27 mouse cellular contexts compared by ENCODE assay signal in the genomic region with DNA sequence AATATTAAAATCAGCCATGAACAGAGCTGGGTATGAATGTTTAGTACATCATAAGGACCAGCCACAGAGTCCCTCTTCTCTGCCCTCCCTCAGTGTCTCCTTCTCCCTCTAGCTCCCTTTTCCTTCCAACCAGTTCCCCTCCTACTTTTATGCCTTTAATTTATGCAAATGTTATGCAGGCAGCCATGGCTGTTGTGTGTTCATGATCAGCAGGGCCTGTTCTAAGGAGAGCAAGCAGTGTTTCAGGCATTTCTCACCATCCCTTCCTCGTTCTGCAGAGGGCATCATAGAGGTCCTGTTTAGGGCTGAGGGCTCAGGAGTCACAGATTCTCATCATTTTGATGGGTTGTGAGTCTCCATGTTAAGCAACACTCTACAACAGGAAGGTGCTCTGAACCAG.
DNase-seq lines count a peak whose midpoint lies in the region; ATAC-seq and TF ChIP-seq lines count a peak whose summit lies in the region.
"Had no signal": no experiment of that assay in that cellular context is flagged by ENCODE, and none has a peak within 500 bp of the region (broad histone marks: within the 10 kb centered on the region; RNA-seq: fewer than 3 reads in every experiment).

No protein-coding gene starts in this region.

- in situ Hi-C loops in CH12.LX (cut with MboI; ENCODE audit: low pct_ligation_motif_present, low pct_unique_long_range_greater_than_20kb, low sequenced_read_pairs), result no loop called here

- H3K4me1 ChIP-seq in hindbrain, embryonic 11.5 days (replicated peaks; ENCODE audit: control insufficient read depth, insufficient read depth, low read length), result no peaks in the 10 kb centered on the region
- H3K4me1 ChIP-seq in hindbrain, embryonic 16.5 days (ENCODE audit: control insufficient read depth, insufficient read depth, low read depth, low read length), result no peaks in the 10 kb centered on the region
- H3K4me1 ChIP-seq in midbrain, embryonic 13.5 days (replicated peaks), result no peaks in the 10 kb centered on the region
- H3K4me1 ChIP-seq in midbrain, embryonic 15.5 days, result no peaks in the 10 kb centered on the region
- H3K4me1 ChIP-seq in CH12.LX (ENCODE audit: control insufficient read depth in 1 of 2, insufficient read depth in 2 of 2), result peaks cover 0 to 5% of the 10 kb centered on the region in 2 experiments; a peak in 2 of 4 replicates
- H3K4me1 ChIP-seq in forebrain, embryonic 16.5 days (replicated peaks; ENCODE audit: control insufficient read depth, insufficient read depth, low read length), result no peaks in the 10 kb centered on the region; the same call in 1 of the 2 replicates
- H3K4me1 ChIP-seq: lung, embryonic 15.5 days had no signal

- no peak overlapping the region for H3K4me2 ChIP-seq in hindbrain, embryonic 11.5 days (replicated peaks; ENCODE audit: low read depth, low read length)
- H3K4me2 ChIP-seq in hindbrain, embryonic 16.5 days (ENCODE audit: low read length), result no peak overlapping the region
- no peak overlapping the region for H3K4me2 ChIP-seq in midbrain, embryonic 13.5 days (replicated peaks)
- H3K4me2 ChIP-seq in midbrain, embryonic 15.5 days, result no peak overlapping the region
- H3K4me2 ChIP-seq in CH12.LX (ENCODE audit: insufficient read depth, low read depth, poor library complexity, severe bottlenecking), result no peak overlapping the region
- no peak overlapping the region for H3K4me2 ChIP-seq in forebrain, embryonic 16.5 days (ENCODE audit: low read length)
- H3K4me2 ChIP-seq: embryonic facial prominence, embryonic 13.5 days; heart, embryonic 11.5 days; limb, embryonic 13.5 days; liver, embryonic 11.5 days; lung, embryonic 15.5 days had no signal

- no peak for TF ChIP-seq CTCF in CH12.LX (conservative IDR thresholded peaks at IDR 0.05 in 1 of 2, IDR thresholded peaks at IDR 0.05 in 1 of 2; ENCODE audit: low read depth in 2 of 2, low read length in 2 of 2)

- TF ChIP-seq POLR2A in CH12.LX (IDR thresholded peaks at IDR 0.05; ENCODE audit: low read depth, low read length), result no peak

- H3K9me3 ChIP-seq in hindbrain, embryonic 11.5 days (ENCODE audit: control insufficient read depth, low read length), result no peaks in the 10 kb centered on the region
- H3K9me3 ChIP-seq in hindbrain, embryonic 16.5 days (ENCODE audit: control insufficient read depth, low read length), result peaks cover 3% of the 10 kb centered on the region; the same call in 1 of the 2 replicates
- no peaks in the 10 kb centered on the region for H3K9me3 ChIP-seq in midbrain, embryonic 13.5 days
- no peaks in the 10 kb centered on the region for H3K9me3 ChIP-seq in midbrain, embryonic 15.5 days
- H3K9me3 ChIP-seq in CH12.LX (replicated peaks; ENCODE audit: low read length), result no peaks in the 10 kb centered on the region
- H3K9me3 ChIP-seq in forebrain, embryonic 16.5 days (ENCODE audit: control insufficient read depth, low read length), result no peaks in the 10 kb centered on the region
- H3K9me3 ChIP-seq: lung, embryonic 15.5 days had no signal

- 52% methylated on average over 1 of the region's 1 CpGs for WGBS in hindbrain, embryonic 11.5 days
- WGBS in hindbrain, embryonic 16.5 days, result 45% methylated on average over 1 of the region's 1 CpGs
- WGBS in midbrain, embryonic 13.5 days, result 42% methylated on average over 1 of the region's 1 CpGs
- 50% methylated on average over 1 of the region's 1 CpGs for WGBS in midbrain, embryonic 15.5 days
- 38% methylated on average over 1 of the region's 1 CpGs for WGBS in forebrain, embryonic 16.5 days

- H3K79me2 ChIP-seq in CH12.LX (replicated peaks; ENCODE audit: control insufficient read depth, extremely low read depth, insufficient read depth, poor library complexity, severe bottlenecking), result no peaks in the 10 kb centered on the region

- no peak for DNase-seq in hindbrain, embryonic 11.5 days (ENCODE audit: low spot score)
- DNase-seq in CH12.LX (ENCODE audit: extremely low read depth), result peak; percentile 15
- no peak for DNase-seq in gastrocnemius, adult 8-10 months (ENCODE audit: low spot score in 2 of 2)
- DNase-seq: adrenal gland, postnatal 36 days; cerebellum, adult 18-20 months; cerebellum, postnatal 10 days; gastrocnemius, postnatal 36 days; heart, adult 18-20 months; heart, postnatal 36 days; kidney, adult 8-10 months; kidney, postnatal 4 days; right cerebral cortex, postnatal 4 days; thymus, adult 18-20 months; thymus, postnatal 36 days had no signal

- dilution Hi-C loops in CH12.LX (cut with MboI; ENCODE audit: extremely low pct_ligation_motif_present, extremely low pct_unique_long_range_greater_than_20kb, low sequenced_read_pairs), result no loop called here

- no peaks in the 10 kb centered on the region for H3K36me3 ChIP-seq in hindbrain, embryonic 11.5 days (ENCODE audit: control insufficient read depth, insufficient read depth, low read length)
- H3K36me3 ChIP-seq in hindbrain, embryonic 16.5 days (ENCODE audit: control insufficient read depth, insufficient read depth, low read length), result no peaks in the 10 kb centered on the region
- H3K36me3 ChIP-seq in midbrain, embryonic 13.5 days, result no peaks in the 10 kb centered on the region
- H3K36me3 ChIP-seq in midbrain, embryonic 15.5 days (replicated peaks), result no peaks in the 10 kb centered on the region
- no peaks in the 10 kb centered on the region for H3K36me3 ChIP-seq in CH12.LX (replicated peaks in 1 of 2; ENCODE audit: control insufficient read depth in 1 of 2, insufficient read depth in 1 of 2, low read length in 1 of 2)
- no peaks in the 10 kb centered on the region for H3K36me3 ChIP-seq in forebrain, embryonic 16.5 days (ENCODE audit: control insufficient read depth, insufficient read depth)
- H3K36me3 ChIP-seq: embryonic facial prominence, embryonic 13.5 days; limb, embryonic 13.5 days; lung, embryonic 15.5 days had no signal

- no peak overlapping the region for H3K27ac ChIP-seq in hindbrain, embryonic 11.5 days (ENCODE audit: low read depth, low read length)
- no peak overlapping the region for H3K27ac ChIP-seq in hindbrain, embryonic 16.5 days (ENCODE audit: low read depth, low read length)
- H3K27ac ChIP-seq in midbrain, embryonic 13.5 days, result no peak overlapping the region
- no peak overlapping the region for H3K27ac ChIP-seq in midbrain, embryonic 15.5 days
- no peak overlapping the region for H3K27ac ChIP-seq in CH12.LX (ENCODE audit: insufficient read depth, low read depth)
- no peak overlapping the region for H3K27ac ChIP-seq in forebrain, embryonic 16.5 days (ENCODE audit: low read length)
- H3K27ac ChIP-seq: embryonic facial prominence, embryonic 13.5 days; kidney, postnatal 0 days; limb, embryonic 13.5 days; lung, embryonic 15.5 days; stomach, postnatal 0 days had no signal

- no peak overlapping the region for H3K4me3 ChIP-seq in hindbrain, embryonic 11.5 days (ENCODE audit: low read depth, low read length)
- H3K4me3 ChIP-seq in hindbrain, embryonic 16.5 days (ENCODE audit: low read length), result no peak overlapping the region
- no peak overlapping the region for H3K4me3 ChIP-seq in midbrain, embryonic 13.5 days (replicated peaks)
- no peak overlapping the region for H3K4me3 ChIP-seq in midbrain, embryonic 15.5 days
- H3K4me3 ChIP-seq in CH12.LX (replicated peaks in 1 of 3; ENCODE audit: low read depth in 2 of 3, low read length in 2 of 3, poor library complexity in 1 of 3), result no peak overlapping the region
- no peak overlapping the region for H3K4me3 ChIP-seq in forebrain, embryonic 16.5 days (replicated peaks; ENCODE audit: low read length)
- H3K4me3 ChIP-seq: embryonic facial prominence, embryonic 13.5 days; limb, embryonic 13.5 days; lung, embryonic 15.5 days had no signal

- H3K27me3 ChIP-seq in hindbrain, embryonic 11.5 days (ENCODE audit: control insufficient read depth, insufficient read depth, low read length), result no peaks in the 10 kb centered on the region
- no peaks in the 10 kb centered on the region for H3K27me3 ChIP-seq in hindbrain, embryonic 16.5 days (replicated peaks; ENCODE audit: control insufficient read depth, insufficient read depth, low read length)
- no peaks in the 10 kb centered on the region for H3K27me3 ChIP-seq in midbrain, embryonic 13.5 days
- no peaks in the 10 kb centered on the region for H3K27me3 ChIP-seq in midbrain, embryonic 15.5 days (replicated peaks)
- no peaks in the 10 kb centered on the region for H3K27me3 ChIP-seq in CH12.LX (replicated peaks)
- H3K27me3 ChIP-seq in forebrain, embryonic 16.5 days (replicated peaks; ENCODE audit: control insufficient read depth, insufficient read depth, low read length), result no peaks in the 10 kb centered on the region
- H3K27me3 ChIP-seq: embryonic facial prominence, embryonic 13.5 days; limb, embryonic 13.5 days; lung, embryonic 15.5 days had no signal

- TF ChIP-seq EP300 in CH12.LX (IDR thresholded peaks at IDR 0.05; ENCODE audit: low read length), result no peak

- peak; percentile 61; the same call in 1 of the 2 replicates for ATAC-seq in hindbrain, embryonic 11.5 days (ENCODE audit: low FRiP score)
- ATAC-seq in hindbrain, embryonic 16.5 days, result no peak
- peak; percentile 67; the same call in 1 of the 2 replicates for ATAC-seq in midbrain, embryonic 13.5 days
- no peak for ATAC-seq in midbrain, embryonic 15.5 days (replicated peaks)
- peak; percentile 83 for ATAC-seq in forebrain, embryonic 16.5 days
- ATAC-seq: CD4-positive, CD25-positive, alpha-beta regulatory T cell, adult 4 months; intestine, embryonic 16.5 days had no signal

- no peak for TF ChIP-seq RAD21 in CH12.LX (IDR thresholded peaks at IDR 0.05; ENCODE audit: low read depth, low read length)

- H3K9ac ChIP-seq in hindbrain, embryonic 11.5 days (ENCODE audit: low read depth, low read length), result no peak overlapping the region
- H3K9ac ChIP-seq in hindbrain, embryonic 16.5 days (ENCODE audit: low read depth, low read length), result no peak overlapping the region
- no peak overlapping the region for H3K9ac ChIP-seq in midbrain, embryonic 13.5 days (replicated peaks)
- H3K9ac ChIP-seq in midbrain, embryonic 15.5 days, result no peak overlapping the region
- no peak overlapping the region for H3K9ac ChIP-seq in CH12.LX (ENCODE audit: insufficient read depth, low read depth)
- no peak overlapping the region for H3K9ac ChIP-seq in forebrain, embryonic 16.5 days (replicated peaks; ENCODE audit: low read depth, low read length)
- H3K9ac ChIP-seq: embryonic facial prominence, embryonic 13.5 days; limb, embryonic 13.5 days; lung, embryonic 15.5 days had no signal

TF ChIP-seq in CH12.LX, 34 proteins besides CTCF, POLR2A, EP300 and RAD21:
- TF ChIP-seq CHD1 (IDR thresholded peaks at IDR 0.05; ENCODE audit: low read depth, low read length) (no peak), JUND (conservative IDR thresholded peaks at IDR 0.05; ENCODE audit: low read depth, low read length) (no peak), MYC (IDR thresholded peaks at IDR 0.05; ENCODE audit: low read depth, low read length) (no peak), USF1 (IDR thresholded peaks at IDR 0.05; ENCODE audit: low read depth, low read length) (no peak), ZC3H11A (IDR thresholded peaks at IDR 0.05; ENCODE audit: low read depth, low read length) (no peak), ZMIZ1 (IDR thresholded peaks at IDR 0.05; ENCODE audit: low read depth, low read length) (no peak), NRF1 (IDR thresholded peaks at IDR 0.05; ENCODE audit: low read depth, low read length) (no peak), CHD2 (IDR thresholded peaks at IDR 0.05; ENCODE audit: low read length) (no peak), POLR2AphosphoS2 (IDR thresholded peaks at IDR 0.05; ENCODE audit: low read depth, low read length) (no peak)
TF ChIP-seq in CH12.LX: peak in this region for 0.

Comparison
In these comparisons a context has a peak if more than half of its experiments do, and no peak if none do; other contexts are left out.
1. ATAC-seq: peak in hindbrain, embryonic 11.5 days (single experiment), midbrain, embryonic 13.5 days (single experiment) and forebrain, embryonic 16.5 days (single experiment); none in hindbrain, embryonic 16.5 days (single experiment) and midbrain, embryonic 15.5 days (single experiment).